Mouse (Mus musculus) liver, postnatal 0 days (tissue): ENCODE measurements around the gene Art5. TPM values are rescaled to one million over a fixed set of nuclear protein-coding genes. Genes with fewer than 3 reads are reported as not detected.
"Not testable (repeated sequence)": the region's sequence is repeated elsewhere in the genome, so short reads cannot be mapped to it uniquely, and the experiment has no call there.

Experiments
- ATAC-seq: fragments of 200-750 bp; cut with Nextera tagmentation; 2 replicates; pipeline ENCODE4 v1.8.0; 2017; ENCODE audit warnings: mild to moderate bottlenecking, moderate library complexity
- DNase-seq: peaks from one replicate; pipeline ENCODE4 v3.0.0-alpha.2; 2016
- H3K27ac ChIP-seq: fragments of 300-500 bp; sonication (generic); 2 replicates; pipeline ENCODE4 v1.5.1; 2014; ENCODE audit warnings: antibody characterized with exemption, moderate library complexity, mild to moderate bottlenecking, low read depth
- H3K27me3 ChIP-seq: fragments of 300-500 bp; sonication (generic); 2 replicates; pipeline ENCODE4 v1.6.1; 2014; ENCODE audit warnings: low read length, control low read depth, mixed read lengths; ENCODE audit not compliant: insufficient read depth
- H3K36me3 ChIP-seq: fragments of 300-500 bp; sonication (generic); replicated peaks from 2 replicates; pipeline ENCODE4 v1.6.1; 2014; ENCODE audit warnings: mild to moderate bottlenecking, control low read depth, low read length, moderate library complexity, mixed read lengths; ENCODE audit not compliant: insufficient read depth
- H3K4me1 ChIP-seq: fragments of 300-500 bp; sonication (generic); 2 replicates; pipeline ENCODE4 v1.6.1; 2014; ENCODE audit warnings: antibody characterized with exemption, mild to moderate bottlenecking, control low read depth; ENCODE audit not compliant: insufficient read depth
- H3K4me2 ChIP-seq: fragments of 300-500 bp; sonication (generic); 2 replicates; pipeline ENCODE4 v1.6.1; 2014; ENCODE audit warnings: low read depth, mild to moderate bottlenecking, low read length, moderate library complexity, mixed read lengths
- H3K4me3 ChIP-seq: fragments of 300-500 bp; sonication (generic); 2 replicates; pipeline ENCODE4 v1.5.1; 2014; ENCODE audit warnings: low read depth, low read length
- H3K9ac ChIP-seq: fragments of 300-500 bp; sonication (generic); replicated peaks from 2 replicates; pipeline ENCODE4 v1.6.1; 2014; ENCODE audit warnings: mild to moderate bottlenecking, moderate library complexity
- H3K9me3 ChIP-seq: fragments of 300-500 bp; sonication (generic); 2 replicates; pipeline ENCODE4 v1.6.1; 2016; ENCODE audit warnings: mild to moderate bottlenecking, control low read depth, low read length, mixed read lengths
- CTCF ChIP-seq: sonication (generic); IDR thresholded peaks from 2 replicates; pipeline ENCODE4 v1.5.1; 2016; ENCODE audit warnings: antibody characterized with exemption, low read depth
- EP300 ChIP-seq: IDR thresholded peaks from 2 replicates; pipeline ENCODE4 v1.6.1; 2016; ENCODE audit warnings: antibody characterized with exemption, low read depth, mild to moderate bottlenecking
- WGBS: fragments of 180-500 bp; shearing (Covaris S2); extraction: QIAGEN DNeasy Blood & Tissue Kit; methylation state at CpG from one replicate; pipeline ENCODE4 v1.1.7; 2014; ENCODE audit not compliant: insufficient replicate concordance; 5-methylcytosine and 5-hydroxymethylcytosine counted together
- polyA plus RNA-seq: library from polyadenylated mRNA; unstranded; fragments of >200 nt; fragmentation: Nextera tagmentation; extraction: Ambion mirVana; gene quantifications from 2 replicates; pipeline ENCODE4 v1.2.1, GENCODE M21; 2015

The Art5 gene
- polyA plus RNA-seq, 1 experiment from 2014 or later, result 0.13 TPM

- peaks cover 27% of the 10 kb centered on the region for H3K4me1 ChIP-seq
- no peak overlapping the region for H3K27ac ChIP-seq
- H3K4me3 ChIP-seq, result no peak overlapping the region
- TF ChIP-seq CTCF (no peak), EP300 (no peak)
- no peaks in the 10 kb centered on the region for H3K9me3 ChIP-seq
- no peaks in the 10 kb centered on the region for H3K27me3 ChIP-seq
- H3K36me3 ChIP-seq, result 0 out of 2 replicates have a peak, but pooled peaks cover 4% of the 10 kb centered on the region
- 59% methylated on average over 3 of the region's 3 CpGs for WGBS
- no peak overlapping the region for H3K4me2 ChIP-seq
- DNase-seq (no peak), ATAC-seq (no peak)
- no peak overlapping the region for H3K9ac ChIP-seq
These were observed 47.9 kb downstream of the Art5 start for GRCm38 (mm10) chr7:102061353-102061752.

- H3K27me3 ChIP-seq, H3K9me3 ChIP-seq, H3K36me3 ChIP-seq, ATAC-seq, H3K9ac ChIP-seq, DNase-seq, H3K4me2 ChIP-seq, H3K4me1 ChIP-seq, H3K4me3 ChIP-seq, H3K27ac ChIP-seq: not testable (repeated sequence)
- TF ChIP-seq CTCF, result peak; percentile 60
These were observed 60.8 kb downstream of the Art5 start for GRCm38 (mm10) chr7:102048524-102048923.

Other genes with a start within 250 kb of the Art5 start
- 23.8 and 28.5 TPM in 2 replicates for gene Anapc15, start 245.8 kb downstream of the Art5 start, polyA plus RNA-seq
- 0.63 and 0.92 TPM in 2 replicates for gene Folr1, start 238.7 kb downstream of the Art5 start, polyA plus RNA-seq
- 61.5 and 62.2 TPM in 2 replicates for gene Lamtor1, start 203.6 kb downstream of the Art5 start, polyA plus RNA-seq
- 0.09 and 0.12 TPM in 2 replicates for gene Tomt, start 203.1 kb downstream of the Art5 start, polyA plus RNA-seq
- gene Lrrc51, start 175.6 kb downstream of the Art5 start, polyA plus RNA-seq, result 2.5 and 3.1 TPM in 2 replicates
- gene Numa1, start 175.4 kb downstream of the Art5 start, polyA plus RNA-seq, result 14.1 and 17.2 TPM in 2 replicates
- 37.7 and 40.6 TPM in 2 replicates for gene Il18bp, start 90.8 kb downstream of the Art5 start, polyA plus RNA-seq
- gene Rnf121, start 44.0 kb downstream of the Art5 start, polyA plus RNA-seq, result 8.1 and 10.0 TPM in 2 replicates
- 4.5 and 5.8 TPM in 2 replicates for gene Xndc1, start 44.0 kb downstream of the Art5 start, polyA plus RNA-seq
- gene Xntrpc, start 43.8 kb downstream of the Art5 start, polyA plus RNA-seq, result 0.15 and 0.20 TPM in 2 replicates
- gene Trpc2, start 26.4 kb downstream of the Art5 start, polyA plus RNA-seq, result not detected in 2 replicates
- 0.22 and 4.0 TPM in 2 replicates for gene Art1, start 7.7 kb downstream of the Art5 start, polyA plus RNA-seq
- gene Chrna10, start 7.3 kb upstream of the Art5 start, polyA plus RNA-seq, result not detected in 2 replicates
- gene Nup98, start 100.7 kb upstream of the Art5 start, polyA plus RNA-seq, result 7.0 and 8.6 TPM in 2 replicates
- 27.2 and 28.7 TPM in 2 replicates for gene Pgap2, start 100.7 kb upstream of the Art5 start, polyA plus RNA-seq
- 52.3 and 54.5 TPM in 2 replicates for gene Rhog, start 146.6 kb upstream of the Art5 start, polyA plus RNA-seq
- gene Stim1, start 158.3 kb upstream of the Art5 start, polyA plus RNA-seq, result 15.6 and 17.9 TPM in 2 replicates